Mouse (Mus musculus) bone marrow macrophage, adult 2 months (primary cell): ENCODE data around the gene Gm5065. TPM values are rescaled to one million over a fixed set of nuclear protein-coding genes. Genes with fewer than 3 reads are reported as not detected.

Experiments used
- H3K27ac ChIP-seq: 2 replicates; pipeline ENCODE4 v1.5.1; 2012; ENCODE audit warnings: low read depth, low read length; ENCODE audit not compliant: insufficient read depth
- H3K4me1 ChIP-seq: 2 replicates; pipeline ENCODE4 v1.6.1; 2012; ENCODE audit warnings: low read length; ENCODE audit not compliant: control insufficient read depth, insufficient read depth
- H3K4me3 ChIP-seq: 2 replicates; pipeline ENCODE4 v1.5.1; 2012; ENCODE audit warnings: mild to moderate bottlenecking, low read length, moderate library complexity; ENCODE audit not compliant: insufficient read depth
- CTCF ChIP-seq: IDR thresholded peaks from 2 replicates; pipeline ENCODE4 v1.5.1; 2012; ENCODE audit warnings: low read depth, mild to moderate bottlenecking, low read length, moderate library complexity
- POLR2A ChIP-seq: IDR thresholded peaks from 2 replicates; pipeline ENCODE4 v1.6.1; 2012; ENCODE audit warnings: mild to moderate bottlenecking, low read depth, low read length, borderline replicate concordance
- polyA plus RNA-seq: library from polyadenylated mRNA; stranded (reverse); fragments of >200 nt; gene quantifications from 2 replicates; pipeline ENCODE4 v1.2.4, GENCODE M21; 2012; ENCODE audit not compliant: missing spikeins, insufficient read depth, insufficient read length

Gm5065 gene
- polyA plus RNA-seq, result not detected in 2 replicates

DNA sequence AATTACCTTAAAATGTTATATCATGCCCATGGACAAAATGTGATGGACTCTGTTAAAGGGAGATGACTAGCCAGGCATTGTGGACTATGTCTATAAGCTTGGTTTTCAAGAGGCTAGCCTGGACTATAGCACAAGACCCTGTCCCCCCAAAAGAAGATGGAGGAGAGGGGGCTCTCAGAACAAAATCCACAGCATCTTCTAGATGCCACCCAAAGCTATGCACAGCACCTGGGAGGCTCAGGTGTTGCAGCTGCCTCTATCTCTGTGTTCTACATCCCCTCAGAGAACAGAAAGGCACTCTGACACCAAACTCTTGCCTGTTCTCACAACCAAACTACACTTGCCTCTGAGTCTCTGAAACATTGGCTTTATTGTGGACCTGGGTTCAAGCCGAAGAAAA lies at the start of gene Gm5065:
TSS of gene Gm5065 (plus strand) at position 301 of the 400 bp plus-strand sequence.
- Histone ChIP-seq H3K4me1 (no peaks in the 10 kb centered on the region), H3K27ac (no peak within 1 kb of the TSS), H3K4me3 (no peak within 1 kb of the TSS)
- TF ChIP-seq CTCF, result no peak

DNA sequence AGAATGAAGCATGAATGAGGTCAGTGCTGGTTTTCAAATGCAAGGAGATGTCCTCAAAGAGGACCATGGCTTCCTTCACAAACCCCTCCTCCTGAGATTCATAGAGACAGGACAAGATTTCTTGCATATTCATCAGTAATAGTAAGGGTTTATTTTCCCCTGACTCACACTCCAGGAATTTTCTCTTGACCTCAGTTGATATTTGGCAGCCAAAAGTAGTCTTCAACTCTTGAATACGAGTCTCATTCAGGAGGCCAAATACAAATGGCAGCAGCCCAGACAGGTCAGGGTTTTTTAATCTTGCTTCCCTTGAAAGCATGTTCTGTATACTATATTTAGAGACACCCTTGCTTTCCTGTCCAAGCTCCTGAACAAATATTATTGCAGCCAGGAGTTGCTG lies 22.8 kb upstream of the Gm5065 start:
- no peaks in the 10 kb centered on the region for H3K4me1 ChIP-seq
- H3K27ac ChIP-seq, result no peak overlapping the region
- TF ChIP-seq CTCF (no peak), POLR2A (no peak)
- H3K4me3 ChIP-seq, result no peak overlapping the region

DNA sequence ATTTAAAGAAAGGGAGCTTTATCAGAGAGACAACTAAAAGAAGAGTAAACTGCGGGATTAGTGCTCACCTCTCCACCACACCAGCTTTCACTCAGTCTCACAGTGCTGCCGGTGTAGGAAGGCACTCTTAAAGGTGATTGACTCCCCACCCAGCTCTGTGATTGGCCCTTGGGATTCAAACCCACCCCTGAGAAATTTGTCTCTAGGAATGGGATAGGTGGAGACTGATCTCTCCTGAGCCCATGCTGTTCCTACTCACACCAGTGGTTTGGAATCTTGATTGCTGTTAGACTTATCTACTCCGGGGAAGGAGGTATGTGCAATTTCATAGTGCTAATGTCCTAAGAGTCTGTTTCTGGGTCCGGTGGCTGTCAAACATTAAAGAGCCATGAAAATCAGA lies 598 bp downstream of the Gm5065 start, which contains the start of gene Nlrp2:
TSS of gene Nlrp2 (minus strand) at position 101 of the 400 bp plus-strand sequence.
- no peak within 1 kb of the TSS for H3K27ac ChIP-seq
- H3K4me1 ChIP-seq, result no peaks in the 10 kb centered on the region
- no peak for TF ChIP-seq POLR2A
- no peak for TF ChIP-seq CTCF
- no peak within 1 kb of the TSS for H3K4me3 ChIP-seq

DNA sequence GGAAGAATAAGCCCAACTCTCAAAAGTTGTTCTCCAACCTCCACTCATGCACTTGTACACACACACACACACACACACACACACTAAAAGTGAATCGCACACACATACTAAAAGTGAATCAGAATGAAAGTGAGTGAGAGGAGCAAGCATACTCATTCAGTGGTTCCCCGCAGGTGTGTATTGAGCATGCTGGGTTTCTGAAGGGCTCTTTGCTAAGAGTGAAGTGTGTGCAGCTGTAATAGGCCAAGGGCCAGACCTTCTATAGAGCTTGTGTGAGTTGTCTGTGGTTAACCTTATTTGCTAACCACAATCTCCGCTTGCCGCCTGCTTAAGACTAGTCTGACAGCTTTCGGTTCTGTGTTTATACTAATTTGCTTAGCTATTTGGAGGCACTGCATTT lies 13.3 kb downstream of the Gm5065 start:
- no peak for TF ChIP-seq CTCF
- no peak for TF ChIP-seq POLR2A
- Histone ChIP-seq H3K4me3 (no peak overlapping the region), H3K4me1 (no peaks in the 10 kb centered on the region), H3K27ac (no peak overlapping the region)

DNA sequence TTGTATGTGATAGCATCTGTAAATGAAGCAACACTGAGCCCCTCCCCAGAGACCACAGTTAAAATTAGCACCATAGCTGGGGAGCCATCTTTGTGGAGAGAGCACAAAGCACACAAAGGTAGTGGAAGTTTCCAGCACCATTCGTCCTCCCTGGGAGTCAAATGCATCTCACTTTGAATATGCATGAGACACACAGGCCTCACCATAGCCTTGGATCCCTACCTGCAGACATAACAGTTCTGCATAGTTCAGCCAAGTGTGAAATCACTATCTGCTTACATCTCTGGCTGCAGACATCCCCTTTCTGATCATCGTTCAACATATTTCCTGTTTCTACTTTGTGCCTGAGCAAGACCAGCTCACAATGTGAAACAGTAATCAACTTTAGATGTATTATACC lies 16.4 kb downstream of the Gm5065 start:
- no peaks in the 10 kb centered on the region for H3K4me1 ChIP-seq
- no peak overlapping the region for H3K4me3 ChIP-seq
- no peak for TF ChIP-seq CTCF
- no peak for TF ChIP-seq POLR2A
- no peak overlapping the region for H3K27ac ChIP-seq

DNA sequence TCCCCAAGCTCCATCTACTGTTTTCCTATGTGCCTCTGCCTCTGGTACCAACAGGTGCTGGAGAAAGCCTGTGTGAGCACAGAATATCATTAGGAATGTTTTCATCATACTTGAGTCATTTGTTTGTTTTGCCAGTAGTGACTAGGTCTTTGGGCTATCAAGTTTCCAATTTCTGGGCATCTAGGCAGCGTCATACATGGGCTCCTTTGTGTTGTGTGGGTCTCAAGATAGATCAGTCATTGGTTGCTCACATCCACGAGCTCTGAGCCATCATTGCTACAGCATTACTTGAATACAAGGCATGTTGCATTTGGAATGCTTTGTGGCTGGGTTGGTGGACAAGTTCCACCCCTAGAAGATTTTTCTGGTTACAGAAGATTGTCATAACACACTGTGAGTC lies 55.9 kb downstream of the Gm5065 start:
- TF ChIP-seq CTCF, result no peak
- TF ChIP-seq POLR2A, result no peak
- no peak overlapping the region for H3K4me3 ChIP-seq
- H3K27ac ChIP-seq, result no peak overlapping the region
- H3K4me1 ChIP-seq, result no peaks in the 10 kb centered on the region

Other genes with a start within 250 kb of the Gm5065 start
- gene Rfpl4, start 233.6 kb upstream of the Gm5065 start, polyA plus RNA-seq, result not detected in 2 replicates
- 1.1 TPM in 1 of 2 replicates, not detected in the other for gene Rasl2-9, start 224.6 kb upstream of the Gm5065 start, polyA plus RNA-seq
- gene Vmn1r55, start 200.9 kb upstream of the Gm5065 start, polyA plus RNA-seq, result 0.17 TPM in 1 of 2 replicates, not detected in the other
- gene Vmn1r56, start 153.8 kb upstream of the Gm5065 start, polyA plus RNA-seq, result not detected in 2 replicates
- gene Vmn1r57, start 132.0 kb upstream of the Gm5065 start, polyA plus RNA-seq, result not detected in 2 replicates
- not detected in 2 replicates for gene Nlrp2, start 498 bp downstream of the Gm5065 start, polyA plus RNA-seq
- not detected in 2 replicates for gene Vmn1r58, start 62.9 kb downstream of the Gm5065 start, polyA plus RNA-seq
- gene Vmn1r59, start 106.2 kb downstream of the Gm5065 start, polyA plus RNA-seq, result 0.77 TPM in 1 of 2 replicates, not detected in the other
- gene Vmn2r28, start 143.4 kb downstream of the Gm5065 start, polyA plus RNA-seq, result not detected in 2 replicates
- gene Vmn1r60, start 196.8 kb downstream of the Gm5065 start, polyA plus RNA-seq, result 0.25 TPM in 1 of 2 replicates, not detected in the other